Mouse (Mus musculus) gastrocnemius, adult 2 months (tissue): Measurements from ENCODE around the gene Cep131. TPM values are rescaled to one million over a fixed set of nuclear protein-coding genes. Genes with fewer than 3 reads are reported as not detected.

Experiments used
- DNase-seq: peaks from one replicate; pipeline ENCODE4 v3.0.0; 2022
- H3K27ac ChIP-seq: fragments of 200-600 bp; 2 replicates; pipeline ENCODE4 v1.8.1; 2022; ENCODE audit warnings: mild to moderate bottlenecking
- H3K4me3 ChIP-seq: fragments of 200-600 bp; 2 replicates; pipeline ENCODE4 v1.8.1; 2022; ENCODE audit warnings: mild to moderate bottlenecking, moderate library complexity
- CTCF ChIP-seq: fragments of 200-600 bp; IDR thresholded peaks from 2 replicates; pipeline ENCODE4 v1.8.1; 2022; ENCODE audit warnings: antibody characterized with exemption, mild to moderate bottlenecking, moderate library complexity
- intact Hi-C: fragments of 180-260 bp; cut with DNase I; formaldehyde crosslinking; loops from one replicate; pipeline ENCODE4 v1.15.1; 2025
- total RNA-seq, 2 experiments: library from RNA; stranded (reverse); gene quantifications; 2 replicates each; pipeline ENCODE4 v1.2.3; 2021

Cep131 gene
- total RNA-seq, 2 experiments from 2014 or later = 5.3 to 9.5 TPM

DNA sequence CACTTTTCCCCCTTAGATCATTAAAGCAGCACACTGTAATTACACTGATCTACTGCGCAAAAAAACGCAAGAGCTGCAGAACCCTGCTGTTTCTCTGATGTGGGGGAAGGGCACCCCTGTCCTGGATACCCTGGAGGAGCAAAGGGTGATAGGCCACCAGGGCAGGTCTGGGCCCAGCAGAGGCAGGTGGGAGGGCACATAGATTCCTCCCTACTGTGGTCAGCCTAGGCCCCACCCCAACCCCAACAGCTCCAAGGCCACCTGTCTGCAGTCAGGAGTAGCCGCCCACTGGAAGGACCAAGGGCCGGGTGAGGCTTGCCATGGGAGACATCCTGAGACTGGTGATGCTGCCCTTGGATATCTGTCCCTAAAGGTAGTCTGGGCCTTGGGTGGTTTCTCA is 41.3 kb downstream of the Cep131 start:
- DNase-seq = no peak
- intact Hi-C loops = no loop called here
- H3K27ac ChIP-seq = peak overlapping the region; percentile 83
- H3K4me3 ChIP-seq = no peak overlapping the region
- TF ChIP-seq CTCF = no peak

GRCm38 (mm10) chr11:120042141-120042838 is 44.3 kb downstream of the Cep131 start:
- peak overlapping the region; percentile 81 for H3K27ac ChIP-seq
- intact Hi-C loops = no loop called here
- peak overlapping the region; percentile 60; the same call in 1 of the 2 replicates for H3K4me3 ChIP-seq
- TF ChIP-seq CTCF = no peak
- DNase-seq = no peak

- DNase-seq = peak; percentile 78
Observed at GRCm38 (mm10) chr11:120041191-120042123, 45.2 kb downstream of the Cep131 start.

GRCm38 (mm10) chr11:120040440-120040839 is 46.2 kb downstream of the Cep131 start:
- Histone ChIP-seq H3K4me3 (no peak overlapping the region), H3K27ac (peak overlapping the region; percentile 81)
- no peak for TF ChIP-seq CTCF
- no peak for DNase-seq
- intact Hi-C loops = no loop called here

More at GRCm38 (mm10) chr11:120041191-120042123, 45.2 kb downstream of the Cep131 start:
- intact Hi-C loops = no loop called here
- peak overlapping the region; percentile 81 for H3K27ac ChIP-seq
- H3K4me3 ChIP-seq = peak overlapping the region; percentile 60
- TF ChIP-seq CTCF = no peak

GRCm38 (mm10) chr11:120039581-120039980 is 47.0 kb downstream of the Cep131 start:
- peak overlapping the region; percentile 81 for H3K27ac ChIP-seq
- no peak for TF ChIP-seq CTCF
- no peak overlapping the region for H3K4me3 ChIP-seq
- intact Hi-C loops = loop anchor here (10.0 kb wide), 1 partner anchor 265 kb away; no protein-coding TSS in a partner anchor
- no peak for DNase-seq

GRCm38 (mm10) chr11:120034762-120035161 is 51.9 kb downstream of the Cep131 start:
- intact Hi-C loops = loop anchor here (10.0 kb wide), 1 partner anchor 270 kb away; no protein-coding TSS in a partner anchor
- DNase-seq = no peak
- H3K27ac ChIP-seq = no peak overlapping the region
- TF ChIP-seq CTCF = no peak
- no peak overlapping the region for H3K4me3 ChIP-seq

DNA sequence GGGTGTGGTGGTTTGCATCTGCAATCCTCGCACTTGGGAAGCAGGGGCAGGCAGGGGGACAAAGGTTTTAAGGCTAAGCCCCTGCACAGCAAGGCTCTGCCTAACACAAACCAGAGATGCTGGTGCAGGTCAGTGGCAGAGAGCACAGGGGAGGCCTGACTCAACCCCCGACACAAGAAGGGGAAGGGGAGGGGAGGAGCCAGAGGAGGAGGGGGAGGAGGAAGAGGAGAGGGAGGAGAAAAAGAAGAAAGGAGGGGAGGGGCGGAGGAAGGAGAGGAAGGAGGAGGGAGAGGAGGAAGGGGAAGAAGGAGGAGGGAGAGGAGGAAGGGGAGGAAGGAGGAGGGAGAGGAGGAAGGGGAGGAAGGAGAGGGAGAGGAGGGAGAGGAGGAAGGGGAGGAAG is 52.3 kb downstream of the Cep131 start:
- no peak for TF ChIP-seq CTCF
- DNase-seq = no peak
- intact Hi-C loops = loop anchor here (10.0 kb wide), 1 partner anchor 270 kb away; no protein-coding TSS in a partner anchor
- no peak overlapping the region for H3K27ac ChIP-seq
- no peak overlapping the region for H3K4me3 ChIP-seq

DNA sequence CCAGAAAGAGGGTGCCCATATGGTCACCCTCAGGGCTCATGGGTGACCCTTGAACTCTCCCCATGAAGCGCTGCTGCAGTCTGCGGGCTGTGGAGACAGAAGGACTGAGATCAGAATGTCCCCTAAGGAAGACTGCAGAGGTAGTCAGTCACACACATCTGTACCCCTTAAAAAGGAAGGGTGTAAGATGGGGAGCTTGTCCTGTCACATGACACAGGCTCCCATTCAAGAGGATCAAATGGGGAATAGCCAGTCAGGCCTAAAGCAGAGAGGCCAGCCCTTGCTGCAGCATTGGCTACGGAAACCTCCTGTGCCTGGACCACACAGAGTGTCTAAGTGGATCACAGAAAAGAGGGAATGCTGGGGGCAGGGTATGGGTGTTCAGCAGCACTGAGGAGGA is 53.2 kb downstream of the Cep131 start:
- TF ChIP-seq CTCF = no peak
- no peak overlapping the region for H3K27ac ChIP-seq
- no peak for DNase-seq
- no peak overlapping the region for H3K4me3 ChIP-seq
- intact Hi-C loops = loop anchor here (10.0 kb wide), 1 partner anchor 271 kb away; no protein-coding TSS in a partner anchor

DNA sequence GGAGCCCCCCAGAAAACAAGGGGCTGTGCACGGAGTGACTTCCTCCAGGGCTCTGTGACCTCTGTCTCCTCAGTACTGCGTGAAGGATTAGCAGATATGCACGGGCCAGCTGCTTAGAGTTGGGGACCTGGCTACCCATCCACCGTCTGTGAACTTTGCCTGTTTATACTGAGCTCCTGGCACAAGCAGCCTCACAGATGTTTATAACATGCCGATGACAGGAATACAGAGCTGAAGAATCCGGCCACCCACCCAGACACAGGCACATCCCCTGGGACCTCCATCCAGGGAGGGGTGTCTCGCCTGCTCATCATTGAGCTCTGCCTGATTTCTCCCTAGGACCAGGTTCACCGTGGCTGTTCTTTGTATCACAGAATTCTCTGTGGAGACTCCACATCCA is 54.6 kb downstream of the Cep131 start:
- Histone ChIP-seq H3K4me3 (no peak overlapping the region), H3K27ac (no peak overlapping the region)
- DNase-seq = no peak
- intact Hi-C loops = loop anchor here (10.0 kb wide), 1 partner anchor 273 kb away; no protein-coding TSS in a partner anchor
- no peak for TF ChIP-seq CTCF

GRCm38 (mm10) chr11:120030145-120030901 is 56.3 kb downstream of the Cep131 start:
- intact Hi-C loops = loop anchor here (2.0 to 10.0 kb wide), 2 partner anchors 34 to 274 kb away; no protein-coding TSS in a partner anchor
- peak; percentile 87 for TF ChIP-seq CTCF
- peak; percentile 71 for DNase-seq
- Histone ChIP-seq H3K4me3 (no peak overlapping the region), H3K27ac (no peak overlapping the region)

GRCm38 (mm10) chr11:120029431-120030144 is 57.0 kb downstream of the Cep131 start:
- no peak for DNase-seq
- intact Hi-C loops = loop anchor here (1.0 to 10.0 kb wide), 3 partner anchors 35 to 275 kb away; no protein-coding TSS in a partner anchor
- H3K4me3 ChIP-seq = no peak overlapping the region
- TF ChIP-seq CTCF = no peak
- H3K27ac ChIP-seq = no peak overlapping the region
